Mouse (Mus musculus) myocyte (in vitro differentiated cells): ENCODE measurements around the gene Ube2z. TPM values are rescaled to one million over a fixed set of nuclear protein-coding genes. Genes with fewer than 3 reads are reported as not detected.

Source experiments
- H3K27me3 ChIP-seq: one replicate; pipeline ENCODE4 v1.6.1; 2011; ENCODE audit not compliant: control insufficient read depth, insufficient read depth, insufficient read length
- H3K36me3 ChIP-seq: one replicate; pipeline ENCODE4 v1.6.1; 2011; ENCODE audit not compliant: control insufficient read depth, insufficient read depth
- H3K4me2 ChIP-seq: one replicate; pipeline ENCODE4 v1.6.1; 2011; ENCODE audit warnings: low read depth, control low read depth
- H3K4me3 ChIP-seq: one replicate; pipeline ENCODE4 v1.5.1; 2011; ENCODE audit warnings: mild to moderate bottlenecking, control low read depth, moderate library complexity
- H3K79me2 ChIP-seq: one replicate; pipeline ENCODE4 v1.6.1; 2011; ENCODE audit not compliant: control insufficient read depth, insufficient read depth
- H3ac ChIP-seq: one replicate; pipeline ENCODE4 v1.6.1; 2011; ENCODE audit not compliant: control insufficient read depth, insufficient read length
- CEBPB ChIP-seq: IDR thresholded peaks from 2 replicates; pipeline ENCODE4 v1.6.1; 2011; ENCODE audit warnings: mild to moderate bottlenecking, moderate library complexity; ENCODE audit not compliant: poor library complexity, insufficient read depth, severe bottlenecking
- E2F4 ChIP-seq: IDR thresholded peaks from one replicate; pipeline ENCODE4 v1.6.1; 2011; ENCODE audit warnings: mild to moderate bottlenecking, control low read depth, moderate library complexity; ENCODE audit not compliant: insufficient read depth
- MAX ChIP-seq: IDR thresholded peaks from one replicate; pipeline ENCODE4 v1.6.1; 2011; ENCODE audit warnings: low read depth, mild to moderate bottlenecking, control low read depth
- MYOD1 ChIP-seq, 3 experiments: IDR thresholded peaks; one replicate each; pipeline ENCODE4 v1.6.1; 2011; ENCODE audit warnings: control low read depth in 2 of 3, low read depth in 2 of 3, mild to moderate bottlenecking in 2 of 3, moderate library complexity in 1 of 3; ENCODE audit not compliant: insufficient read length in 2 of 3, control insufficient read depth in 1 of 3
- MYOG ChIP-seq, 3 experiments: IDR thresholded peaks; one replicate each; pipeline ENCODE4 v1.6.1; 2011; ENCODE audit warnings: control low read depth in 2 of 3, low read depth in 2 of 3, mild to moderate bottlenecking in 2 of 3; ENCODE audit not compliant: insufficient read length in 2 of 3, control insufficient read depth in 1 of 3, insufficient read depth in 1 of 3
- POLR2A ChIP-seq: IDR thresholded peaks from one replicate; pipeline ENCODE4 v1.6.1; 2011; ENCODE audit warnings: low read depth, mild to moderate bottlenecking, control low read depth, moderate library complexity; ENCODE audit not compliant: insufficient read length
- POLR2AphosphoS2 ChIP-seq: IDR thresholded peaks from one replicate; pipeline ENCODE4 v1.6.1; 2011; ENCODE audit warnings: low read depth, control low read depth; ENCODE audit not compliant: insufficient read length
- REST ChIP-seq: IDR thresholded peaks from one replicate; pipeline ENCODE4 v1.6.1; 2011; ENCODE audit warnings: mild to moderate bottlenecking, control low read depth, moderate library complexity; ENCODE audit not compliant: insufficient read depth, insufficient read length
- SRF ChIP-seq: IDR thresholded peaks from one replicate; pipeline ENCODE4 v1.6.1; 2011; ENCODE audit warnings: low read depth; ENCODE audit not compliant: control insufficient read depth, insufficient read length
- TCF12 ChIP-seq: IDR thresholded peaks from one replicate; pipeline ENCODE4 v1.6.1; 2011; ENCODE audit warnings: mild to moderate bottlenecking, control low read depth; ENCODE audit not compliant: poor library complexity, insufficient read depth, severe bottlenecking
- TCF3 ChIP-seq: IDR thresholded peaks from one replicate; pipeline ENCODE4 v1.6.1; 2011; ENCODE audit warnings: low read depth, control low read depth; ENCODE audit not compliant: insufficient read length
- USF1 ChIP-seq: IDR thresholded peaks from one replicate; pipeline ENCODE4 v1.6.1; 2011; ENCODE audit warnings: low read depth, mild to moderate bottlenecking, control low read depth, moderate library complexity
- polyA plus RNA-seq: library from polyadenylated mRNA; unstranded; fragments of >200 nt; fragmentation: generic; extraction: Trizol; gene quantifications from one replicate; pipeline ENCODE4 v1.2.1, GENCODE M21; 2012; ENCODE audit warnings: missing spikeins

Gene Ube2z
- polyA plus RNA-seq, 1 experiment, result 53.6 TPM

DNA sequence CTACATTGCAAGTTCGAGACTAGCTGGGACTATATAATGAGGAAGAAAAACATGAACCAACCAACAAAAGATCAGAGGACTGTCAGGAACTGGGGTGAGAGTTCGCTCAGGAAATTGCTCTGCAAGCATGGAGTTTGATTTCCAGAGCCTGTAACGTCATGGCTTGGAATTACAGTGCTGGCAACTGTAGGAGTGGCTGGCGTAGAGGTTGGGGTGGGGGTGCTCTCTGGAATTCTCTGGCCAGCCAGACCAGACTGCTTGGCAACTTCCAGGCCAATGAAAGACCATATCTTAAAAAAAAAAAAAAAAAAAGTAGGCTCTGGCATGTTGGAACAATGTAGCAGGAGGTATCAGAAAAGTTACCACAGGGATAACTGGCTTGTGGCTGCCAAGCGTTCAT lies 15.5 kb upstream of the Ube2z start:
- Histone ChIP-seq H3K79me2 (no peaks in the 10 kb centered on the region), H3K4me3 (no peak overlapping the region), H3K4me2 (no peak overlapping the region), H3K36me3 (no peaks in the 10 kb centered on the region), H3ac (no peak overlapping the region), H3K27me3 (no peaks in the 10 kb centered on the region)
- TF ChIP-seq TCF3, result no peak
- no peak for TF ChIP-seq POLR2A
- no peak for TF ChIP-seq MAX
- TF ChIP-seq MYOG (IDR thresholded peaks at IDR 0.05; ENCODE audit: control insufficient read depth in 1 of 3, insufficient read depth in 1 of 3, insufficient read length in 2 of 3, low read depth in 2 of 3), result no peak
- no peak for TF ChIP-seq USF1
- no peak for TF ChIP-seq MYOD1 (IDR thresholded peaks at IDR 0.05; ENCODE audit: control insufficient read depth in 1 of 3, insufficient read length in 2 of 3, low read depth in 2 of 3)
- no peak for TF ChIP-seq CEBPB
- TF ChIP-seq SRF, result no peak

DNA sequence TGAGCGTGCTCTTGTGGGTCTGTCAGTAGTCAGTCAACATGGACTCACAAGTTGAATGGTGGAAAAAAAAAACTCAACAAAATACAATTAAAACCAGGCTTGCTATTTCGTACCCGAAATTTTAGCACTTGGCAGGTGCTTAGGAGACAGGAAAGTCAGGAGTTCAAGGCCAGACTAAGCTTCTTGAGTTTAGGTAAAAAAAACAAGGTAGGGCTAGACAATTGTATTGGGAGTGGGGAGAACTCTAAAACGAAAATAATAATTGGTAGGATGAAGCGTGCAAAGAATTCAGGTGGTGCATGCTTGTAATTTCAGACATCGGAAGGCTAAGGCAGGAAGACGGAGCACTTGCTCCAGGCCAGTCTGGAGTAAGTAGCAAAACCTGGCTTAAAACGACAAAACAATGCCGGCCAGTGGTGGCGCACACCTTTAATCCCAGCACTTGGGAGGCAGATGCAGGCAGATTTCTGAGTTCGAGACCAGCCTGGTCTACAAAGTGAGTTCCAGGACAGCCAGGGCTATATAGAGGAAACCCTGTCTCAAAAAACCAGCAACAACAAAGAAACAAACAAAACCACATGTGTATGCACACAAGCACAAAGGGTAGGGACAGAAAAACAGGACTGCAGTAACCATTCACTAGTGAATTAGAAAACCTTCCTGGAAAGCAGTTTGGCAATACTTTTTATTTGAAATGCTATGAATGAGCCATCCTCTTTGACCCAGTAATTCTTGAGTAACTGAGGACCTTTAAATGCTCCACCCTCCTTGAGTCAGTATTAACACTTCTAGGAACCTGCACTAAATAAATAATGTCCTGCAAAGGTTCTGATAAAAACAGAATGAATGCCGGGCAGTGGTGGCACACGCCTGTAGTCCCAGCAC lies 11.3 kb upstream of the Ube2z start:
- H3K36me3 ChIP-seq, result no peaks in the 10 kb centered on the region
- H3ac ChIP-seq, result no peak overlapping the region
- H3K4me2 ChIP-seq, result peak overlapping the region; percentile 98
- H3K27me3 ChIP-seq, result no peaks in the 10 kb centered on the region
- TF ChIP-seq TCF12 (no peak), POLR2A (no peak), REST (no peak), POLR2AphosphoS2 (no peak), E2F4 (no peak), MAX (no peak), MYOG (IDR thresholded peaks at IDR 0.05; ENCODE audit: control insufficient read depth in 1 of 3, insufficient read depth in 1 of 3, insufficient read length in 2 of 3, low read depth in 2 of 3) (no peak), SRF (no peak), USF1 (no peak), MYOD1 (IDR thresholded peaks at IDR 0.05; ENCODE audit: control insufficient read depth in 1 of 3, insufficient read length in 2 of 3, low read depth in 2 of 3) (no peak), CEBPB (no peak), TCF3 (no peak)
- peaks cover 18% of the 10 kb centered on the region for H3K79me2 ChIP-seq
- peak overlapping the region; percentile 100 for H3K4me3 ChIP-seq

DNA sequence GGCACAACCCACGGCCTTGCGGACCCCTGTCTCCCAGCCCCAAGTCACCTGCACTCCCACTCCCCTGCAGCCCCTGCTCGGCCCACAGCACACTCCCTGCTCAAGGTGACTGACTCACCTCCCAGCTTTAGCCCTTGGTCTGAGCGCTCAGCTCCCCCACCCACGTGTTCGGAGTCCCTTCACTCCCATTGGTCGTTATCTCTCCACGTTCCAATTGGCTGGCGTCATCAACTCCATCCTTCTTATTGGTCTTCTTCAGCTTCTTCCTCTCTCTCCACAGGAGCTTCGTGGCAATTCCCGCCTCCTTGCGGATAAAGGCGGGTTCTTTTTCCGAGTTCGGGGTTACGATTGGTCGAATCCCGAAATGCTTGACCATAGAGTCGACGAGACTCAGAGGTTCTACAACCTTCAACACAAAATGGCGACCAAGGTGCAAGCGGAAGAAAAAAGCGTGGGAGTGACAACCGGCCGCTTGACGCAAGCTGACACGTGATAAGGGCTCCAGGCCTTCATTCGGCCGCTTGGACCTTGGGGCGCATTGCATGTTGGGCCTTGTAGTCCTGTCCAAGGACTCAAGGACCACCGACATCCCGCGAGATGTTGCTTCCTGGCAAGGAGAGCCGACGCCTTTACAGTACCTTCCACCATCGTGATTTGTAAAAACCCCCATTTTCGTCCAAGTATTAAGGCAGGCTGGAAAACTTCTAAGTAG lies 10.5 kb upstream of the Ube2z start, which contains the start of gene Atp5g1:
Atp5g1 (minus strand) TSS at position 162 of the 712 bp plus-strand sequence.
- peaks cover 18% of the 10 kb centered on the region for H3K79me2 ChIP-seq
- H3ac ChIP-seq, result peak within 1 kb of the TSS; percentile 55
- no peaks in the 10 kb centered on the region for H3K27me3 ChIP-seq
- peak within 1 kb of the TSS; percentile 100 for H3K4me3 ChIP-seq
- TF ChIP-seq MAX, result peak; percentile 81
- no peak for TF ChIP-seq CEBPB
- no peak for TF ChIP-seq SRF
- peak; percentile 29 for TF ChIP-seq REST
- no peak for TF ChIP-seq MYOG (IDR thresholded peaks at IDR 0.05; ENCODE audit: control insufficient read depth in 1 of 3, insufficient read depth in 1 of 3, insufficient read length in 2 of 3, low read depth in 2 of 3)
- TF ChIP-seq POLR2AphosphoS2, result peak; percentile 99
- no peak for TF ChIP-seq TCF12
- TF ChIP-seq E2F4, result no peak
- TF ChIP-seq TCF3, result no peak
- TF ChIP-seq POLR2A, result peak; percentile 100
- peak; percentile 95 for TF ChIP-seq USF1
- peak in 1 of 3 experiments; percentile 10 for TF ChIP-seq MYOD1 (IDR thresholded peaks at IDR 0.05; ENCODE audit: control insufficient read depth in 1 of 3, insufficient read length in 2 of 3, low read depth in 2 of 3)
- peak within 1 kb of the TSS; percentile 98 for H3K4me2 ChIP-seq
- H3K36me3 ChIP-seq, result peaks cover 2% of the 10 kb centered on the region

DNA sequence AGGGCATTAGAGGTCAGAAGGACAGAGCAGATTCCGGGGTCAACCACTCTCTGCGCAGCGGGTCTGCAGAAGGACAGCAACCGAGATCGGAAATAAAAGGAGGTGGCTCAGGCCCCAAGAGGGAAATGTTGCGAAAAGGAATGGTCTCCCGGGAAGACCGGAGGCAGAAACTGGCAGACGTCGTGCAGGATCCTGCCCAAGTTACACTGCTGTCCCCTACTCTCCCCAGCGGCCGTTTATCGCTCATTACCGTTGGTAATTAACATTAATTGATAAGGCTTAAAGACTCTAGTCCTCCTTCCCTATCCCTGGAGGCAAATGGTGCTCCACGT lies 10.0 kb upstream of the Ube2z start:
- Histone ChIP-seq H3K4me2 (peak overlapping the region; percentile 78), H3K4me3 (peak overlapping the region; percentile 100)
- TF ChIP-seq MYOG (IDR thresholded peaks at IDR 0.05; ENCODE audit: control insufficient read depth in 1 of 3, insufficient read depth in 1 of 3, insufficient read length in 2 of 3, low read depth in 2 of 3) (no peak), POLR2AphosphoS2 (no peak), MYOD1 (IDR thresholded peaks at IDR 0.05; ENCODE audit: control insufficient read depth in 1 of 3, insufficient read length in 2 of 3, low read depth in 2 of 3) (no peak), CEBPB (no peak), USF1 (no peak), MAX (no peak)

More for the DNA sequence above, 10.0 kb upstream of the Ube2z start:
- H3ac ChIP-seq, result peak overlapping the region; percentile 55
- H3K27me3 ChIP-seq, result no peaks in the 10 kb centered on the region
- peaks cover 18% of the 10 kb centered on the region for H3K79me2 ChIP-seq
- H3K36me3 ChIP-seq, result peaks cover 7% of the 10 kb centered on the region
